Mouse (Mus musculus) thymus, postnatal 36 days (tissue): ENCODE measurements around the gene Tshz3.

ENCODE experiments used
- DNase-seq, 2 experiments: peaks; one replicate each; pipeline ENCODE4 v3.0.0; 2022; ENCODE audit warnings: mixed read lengths in 2 of 2

Gene Tshz3

GRCm38 (mm10) chr7:36786713-36787421 lies 88.9 kb downstream of the Tshz3 start:
- no peak for DNase-seq

DNA sequence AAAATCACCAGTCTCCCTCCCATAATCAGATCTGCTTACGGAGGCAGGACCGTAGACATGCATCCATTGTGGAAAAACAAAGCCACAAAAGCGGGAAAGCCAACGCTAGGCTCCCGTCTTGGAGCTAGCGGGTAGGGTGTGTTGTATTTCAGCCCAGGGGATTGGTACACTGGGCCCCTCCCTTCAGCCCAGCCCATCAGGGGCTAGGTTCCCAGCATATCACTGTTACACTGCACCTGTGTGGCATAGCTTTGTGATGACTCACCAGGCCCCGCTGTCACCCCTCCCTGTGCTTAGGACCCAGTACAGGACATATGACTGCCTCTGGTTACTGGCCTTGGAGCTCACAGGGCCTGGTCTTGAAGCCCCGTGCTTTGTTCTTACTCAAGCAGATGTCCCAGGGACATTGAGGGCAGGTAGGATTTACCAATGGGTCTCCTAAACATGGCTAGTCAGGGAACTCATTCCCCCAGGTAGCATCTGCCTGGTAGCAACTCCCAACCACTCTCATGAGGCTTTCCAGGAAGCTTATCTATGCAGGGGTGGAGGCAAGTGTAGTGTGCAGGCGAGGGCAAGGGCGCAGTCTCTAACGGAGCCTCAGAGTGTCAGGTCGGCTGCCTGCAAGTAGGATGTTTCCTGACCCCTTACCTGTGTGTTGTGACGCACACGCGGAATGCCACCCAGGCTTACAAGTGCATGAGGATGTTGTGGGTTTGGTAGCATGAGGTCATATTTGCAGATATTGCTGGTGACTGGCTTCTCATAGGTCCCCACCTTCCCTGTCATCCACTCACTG lies 98.7 kb downstream of the Tshz3 start:
- DNase-seq = no peak
